Mouse (Mus musculus) intestine, embryonic 15.5 days (tissue): ENCODE measurements at regions not wholly inside any gene's neighbourhood (a gene's known extent, or its start where the extent isn't known, plus 50 kb on each side); places are given as distances from the start of the nearest gene placed in this dataset.

Source experiments
- ATAC-seq: fragments of 200-750 bp; cut with Nextera tagmentation; 2 replicates; pipeline ENCODE4 v1.8.0; 2017; ENCODE audit warnings: moderate TSS enrichment, moderate library complexity
- H3K27ac ChIP-seq: fragments of 300-500 bp; sonication (generic); 2 replicates; pipeline ENCODE4 v1.5.1; 2015; ENCODE audit warnings: mild to moderate bottlenecking, inconsistent platforms
- H3K27me3 ChIP-seq: fragments of 300-500 bp; sonication (generic); replicated peaks from 2 replicates; pipeline ENCODE4 v1.6.1; 2015; ENCODE audit warnings: inconsistent platforms
- H3K36me3 ChIP-seq: fragments of 300-500 bp; sonication (generic); 2 replicates; pipeline ENCODE4 v1.6.1; 2015; ENCODE audit warnings: inconsistent platforms
- H3K4me1 ChIP-seq: fragments of 300-500 bp; sonication (generic); replicated peaks from 2 replicates; pipeline ENCODE4 v1.6.1; 2015; ENCODE audit warnings: inconsistent platforms
- H3K4me2 ChIP-seq: fragments of 300-500 bp; sonication (generic); replicated peaks from 2 replicates; pipeline ENCODE4 v1.6.1; 2015; ENCODE audit warnings: mild to moderate bottlenecking, inconsistent platforms
- H3K4me3 ChIP-seq: fragments of 300-500 bp; sonication (generic); replicated peaks from 2 replicates; pipeline ENCODE4 v1.5.1; 2015; ENCODE audit warnings: inconsistent platforms
- H3K9ac ChIP-seq: fragments of 300-500 bp; sonication (generic); 2 replicates; pipeline ENCODE4 v1.6.1; 2015; ENCODE audit warnings: inconsistent platforms
- H3K9me3 ChIP-seq: fragments of 300-500 bp; sonication (generic); 2 replicates; pipeline ENCODE4 v1.6.1; 2016; ENCODE audit warnings: inconsistent platforms
- WGBS: fragments of 180-500 bp; shearing (Covaris S2); methylation state at CpG from one replicate; pipeline ENCODE4 v1.1.7; 2015; 5-methylcytosine and 5-hydroxymethylcytosine counted together

DNA sequence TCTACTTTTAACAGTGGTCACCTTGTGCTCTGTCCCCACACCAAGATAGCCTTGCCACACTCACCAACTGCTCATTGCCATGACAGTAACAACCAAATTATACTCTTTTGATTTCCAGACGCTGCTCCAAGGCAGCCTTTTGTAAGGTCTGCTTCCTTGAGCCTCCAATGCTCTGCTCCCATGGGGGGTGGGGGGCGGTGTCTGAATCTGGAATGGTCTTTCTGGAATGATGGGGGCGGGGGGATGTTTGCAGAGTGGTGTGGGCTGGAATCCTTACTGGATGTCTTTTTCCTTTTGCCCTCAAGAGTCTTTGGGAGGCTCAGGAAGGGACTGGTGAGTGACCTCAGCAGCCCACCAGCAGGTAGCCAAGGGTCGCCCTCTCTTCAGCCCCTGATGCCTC is 131.4 kb upstream of the Lemd2 start:
- H3K27ac ChIP-seq: no peak overlapping the region
- no peaks in the 10 kb centered on the region; the same call in 1 of the 2 replicates for H3K4me1 ChIP-seq
- H3K9ac ChIP-seq: no peak overlapping the region
- no peaks in the 10 kb centered on the region for H3K36me3 ChIP-seq
- no peak overlapping the region for H3K4me2 ChIP-seq
- WGBS: 47% methylated on average over 4 of the region's 4 CpGs
- no peak overlapping the region for H3K4me3 ChIP-seq
- no peaks in the 10 kb centered on the region for H3K9me3 ChIP-seq
- no peaks in the 10 kb centered on the region for H3K27me3 ChIP-seq
- no peak for ATAC-seq

DNA sequence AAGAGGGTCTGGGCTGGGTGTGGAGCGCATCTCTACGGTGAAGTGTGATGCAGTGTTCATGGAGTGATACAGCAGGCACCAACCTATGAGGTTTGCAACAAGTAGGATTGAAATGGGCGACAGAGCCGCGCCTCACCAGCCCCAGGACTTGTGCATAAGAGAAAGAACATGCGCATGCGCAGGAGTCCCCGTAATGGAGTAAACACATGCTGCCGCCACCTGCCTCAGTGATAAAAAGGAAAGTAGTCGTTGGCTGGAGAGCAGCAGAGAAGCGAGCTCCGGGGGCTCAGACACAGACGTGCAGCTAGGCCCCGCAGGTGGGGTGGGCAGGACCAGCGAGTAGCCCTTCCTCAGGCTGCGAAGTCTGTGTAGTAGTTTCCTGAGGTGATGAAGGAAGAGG is 129.3 kb upstream of the Lemd2 start:
- Histone ChIP-seq H3K27ac (no peak overlapping the region), H3K4me2 (no peak overlapping the region), H3K9me3 (no peaks in the 10 kb centered on the region), H3K9ac (no peak overlapping the region), H3K27me3 (no peaks in the 10 kb centered on the region), H3K4me3 (no peak overlapping the region), H3K36me3 (no peaks in the 10 kb centered on the region), H3K4me1 (peaks cover 4% of the 10 kb centered on the region; the same call in 1 of the 2 replicates)
- 79% methylated on average over 16 of the region's 16 CpGs for WGBS
- no peak for ATAC-seq

DNA sequence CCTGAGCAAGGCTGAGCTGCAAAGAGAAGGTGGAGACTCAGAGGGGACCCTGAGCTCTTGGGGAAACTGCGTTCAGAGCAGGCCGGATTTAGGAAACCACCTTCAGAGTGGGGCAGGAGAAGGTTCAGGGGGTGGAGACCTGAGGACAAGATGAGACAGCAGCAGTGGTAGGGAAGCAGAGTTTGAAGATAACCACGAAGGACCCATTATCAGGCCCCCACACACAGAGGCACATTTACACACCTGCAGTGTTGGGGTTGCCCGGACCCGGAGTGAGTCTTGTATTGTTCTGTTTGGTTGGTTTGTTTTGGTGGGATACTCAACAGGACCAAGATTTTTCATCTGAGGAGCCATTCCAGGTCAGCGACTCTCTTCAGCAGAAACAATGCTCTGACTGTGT is 128.9 kb upstream of the Lemd2 start:
- no peak overlapping the region for H3K4me3 ChIP-seq

DNA sequence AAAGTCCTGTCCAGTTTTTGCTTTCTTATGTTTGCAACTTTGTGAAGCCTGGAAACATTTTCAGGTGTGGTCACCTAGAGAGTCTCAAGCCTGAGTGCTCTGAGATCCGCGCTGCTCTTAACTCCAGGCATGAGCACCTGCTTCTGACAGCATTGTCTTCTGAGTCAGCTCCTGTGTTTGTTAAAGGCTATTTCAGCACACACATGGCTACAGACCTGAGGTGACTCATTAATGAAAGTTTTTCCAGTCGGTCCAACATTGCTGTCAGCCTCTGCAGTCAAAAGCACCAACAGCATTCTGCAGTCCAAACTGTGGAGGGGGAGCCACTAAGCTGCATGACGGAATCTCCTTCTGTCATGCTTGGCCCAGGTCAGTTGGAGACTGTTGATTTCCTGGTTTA is 127.8 kb upstream of the Lemd2 start:
- no peak overlapping the region for H3K4me2 ChIP-seq
- peaks cover 4% of the 10 kb centered on the region; the same call in 1 of the 2 replicates for H3K4me1 ChIP-seq
- no peak for ATAC-seq

More for the DNA sequence above, 128.9 kb upstream of the Lemd2 start:
- Histone ChIP-seq H3K4me1 (peaks cover 4% of the 10 kb centered on the region; the same call in 1 of the 2 replicates), H3K27ac (no peak overlapping the region), H3K36me3 (no peaks in the 10 kb centered on the region), H3K4me2 (no peak overlapping the region), H3K9ac (no peak overlapping the region), H3K27me3 (no peaks in the 10 kb centered on the region), H3K9me3 (no peaks in the 10 kb centered on the region)
- 90% methylated on average over 6 of the region's 6 CpGs for WGBS
- no peak for ATAC-seq

DNA sequence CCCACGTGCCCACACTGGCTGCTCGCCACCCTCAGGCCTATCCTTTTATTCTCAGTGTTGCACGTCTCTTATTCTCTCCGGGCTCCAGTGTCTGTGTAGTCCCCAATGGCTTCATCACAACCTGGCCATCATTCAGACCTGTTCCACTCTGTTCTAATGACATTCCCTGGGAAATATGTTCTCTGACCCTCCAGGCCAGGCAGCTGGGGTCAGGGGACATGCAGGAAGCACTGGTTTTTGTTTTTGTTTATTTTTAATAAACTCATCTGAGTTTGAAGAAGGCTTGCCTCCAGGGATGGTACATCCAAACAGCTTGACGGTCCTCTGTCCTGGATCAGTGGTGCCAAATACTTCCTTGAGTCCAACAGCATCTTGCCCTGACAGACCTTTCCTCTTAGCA is 127.4 kb upstream of the Lemd2 start:
- no peak for ATAC-seq
- H3K9ac ChIP-seq: no peak overlapping the region
- no peak overlapping the region for H3K4me3 ChIP-seq
- no peaks in the 10 kb centered on the region for H3K9me3 ChIP-seq
- no peaks in the 10 kb centered on the region for H3K36me3 ChIP-seq
- H3K27me3 ChIP-seq: no peaks in the 10 kb centered on the region
- no peak overlapping the region for H3K4me2 ChIP-seq
- peaks cover 4% of the 10 kb centered on the region; the same call in 1 of the 2 replicates for H3K4me1 ChIP-seq
- 80% methylated on average over 5 of the region's 5 CpGs for WGBS
- H3K27ac ChIP-seq: no peak overlapping the region

More for the DNA sequence above, 127.8 kb upstream of the Lemd2 start:
- Histone ChIP-seq H3K36me3 (no peaks in the 10 kb centered on the region), H3K9ac (no peak overlapping the region), H3K27ac (no peak overlapping the region), H3K27me3 (no peaks in the 10 kb centered on the region), H3K4me3 (no peak overlapping the region), H3K9me3 (no peaks in the 10 kb centered on the region)
- 69% methylated on average over 4 of the region's 4 CpGs for WGBS

DNA sequence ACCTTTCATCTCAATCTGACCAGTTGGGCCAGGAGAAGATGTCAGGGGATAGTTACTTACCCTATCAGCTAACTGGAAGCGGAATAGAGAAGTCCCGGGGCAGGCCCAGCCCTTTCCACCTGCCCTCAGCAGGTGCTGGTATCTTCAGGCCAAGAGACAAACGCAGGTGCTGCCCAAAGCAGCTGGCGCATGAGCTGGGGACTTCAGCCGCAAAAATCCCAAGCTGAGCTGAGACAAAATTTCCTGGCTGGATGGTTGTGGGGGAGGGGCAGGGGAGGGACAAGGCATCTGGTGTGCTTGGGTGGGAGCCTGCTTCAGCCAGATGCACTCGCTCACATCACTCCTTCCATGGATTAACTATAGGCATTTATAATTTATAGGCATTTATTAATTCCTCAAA is 125.5 kb upstream of the Lemd2 start:
- H3K9ac ChIP-seq: no peak overlapping the region
- no peak for ATAC-seq
- no peaks in the 10 kb centered on the region for H3K36me3 ChIP-seq
- H3K27ac ChIP-seq: no peak overlapping the region
- H3K27me3 ChIP-seq: peaks cover 9% of the 10 kb centered on the region; the same call in 1 of the 2 replicates
- peaks cover 10% of the 10 kb centered on the region; the same call in 1 of the 2 replicates for H3K4me1 ChIP-seq
- H3K4me3 ChIP-seq: no peak overlapping the region
- 56% methylated on average over 6 of the region's 6 CpGs for WGBS
- H3K9me3 ChIP-seq: no peaks in the 10 kb centered on the region
- H3K4me2 ChIP-seq: no peak overlapping the region

DNA sequence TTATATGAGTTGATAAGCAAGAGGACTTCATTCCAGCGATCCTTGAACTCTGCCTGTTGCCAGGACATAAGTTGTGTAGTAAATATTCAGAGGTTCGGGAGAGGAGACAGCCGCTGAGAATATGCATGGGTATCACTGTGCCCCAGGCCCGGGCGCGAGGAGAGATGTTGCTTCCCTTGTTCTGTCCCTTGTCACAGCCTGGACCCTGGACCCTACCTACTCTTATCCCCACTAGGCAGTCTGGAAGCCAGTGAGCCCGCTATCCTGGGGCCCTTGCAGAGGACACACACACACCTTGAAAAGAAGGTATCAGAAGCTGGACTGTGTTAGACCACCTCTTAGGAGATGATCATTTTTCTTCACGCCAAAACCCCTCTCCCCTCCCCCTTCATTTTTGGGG is 124.9 kb upstream of the Lemd2 start:
- H3K4me3 ChIP-seq: no peak overlapping the region
- no peak overlapping the region for H3K9ac ChIP-seq
- no peaks in the 10 kb centered on the region for H3K36me3 ChIP-seq
- peaks cover 9% of the 10 kb centered on the region; the same call in 1 of the 2 replicates for H3K27me3 ChIP-seq
- ATAC-seq: peak; percentile 49; the same call in 1 of the 2 replicates
- no peak overlapping the region for H3K4me2 ChIP-seq
- H3K4me1 ChIP-seq: peaks cover 14% of the 10 kb centered on the region; the same call in 1 of the 2 replicates
- no peak overlapping the region for H3K27ac ChIP-seq
- 75% methylated on average over 8 of the region's 8 CpGs for WGBS
- H3K9me3 ChIP-seq: no peaks in the 10 kb centered on the region

DNA sequence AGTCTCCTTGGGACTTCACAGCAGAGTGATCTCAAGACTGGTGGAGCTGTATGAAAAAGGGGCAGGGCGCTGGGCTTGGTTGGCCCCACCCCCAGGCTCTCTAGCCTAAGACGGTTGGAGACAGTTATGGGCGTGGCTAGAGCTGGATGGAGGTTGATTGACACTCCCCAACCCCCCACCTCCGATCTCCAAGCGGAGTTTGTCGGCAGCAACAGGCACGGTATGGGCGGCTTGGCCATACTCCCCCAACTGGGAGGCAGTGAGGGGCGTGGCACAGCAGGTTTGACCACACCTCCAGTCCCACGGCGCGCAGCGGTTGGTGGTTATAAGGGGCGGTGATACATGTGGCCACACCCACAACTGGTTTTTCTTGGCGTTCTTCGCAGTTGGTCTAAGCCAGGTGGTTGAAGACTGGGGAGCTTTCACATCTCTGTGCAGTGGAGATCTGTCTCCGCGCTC is 120.8 kb upstream of the Lemd2 start:
- H3K27me3 ChIP-seq: peaks cover 9% of the 10 kb centered on the region
- ATAC-seq: peak; percentile 88
- peak overlapping the region; percentile 31 for H3K4me3 ChIP-seq
- WGBS: 8% methylated on average over 18 of the region's 18 CpGs
- no peak overlapping the region for H3K27ac ChIP-seq
- H3K36me3 ChIP-seq: no peaks in the 10 kb centered on the region
- no peak overlapping the region for H3K9ac ChIP-seq
- H3K9me3 ChIP-seq: no peaks in the 10 kb centered on the region
- peak overlapping the region; percentile 68 for H3K4me2 ChIP-seq
- peaks cover 14% of the 10 kb centered on the region; the same call in 1 of the 2 replicates for H3K4me1 ChIP-seq

DNA sequence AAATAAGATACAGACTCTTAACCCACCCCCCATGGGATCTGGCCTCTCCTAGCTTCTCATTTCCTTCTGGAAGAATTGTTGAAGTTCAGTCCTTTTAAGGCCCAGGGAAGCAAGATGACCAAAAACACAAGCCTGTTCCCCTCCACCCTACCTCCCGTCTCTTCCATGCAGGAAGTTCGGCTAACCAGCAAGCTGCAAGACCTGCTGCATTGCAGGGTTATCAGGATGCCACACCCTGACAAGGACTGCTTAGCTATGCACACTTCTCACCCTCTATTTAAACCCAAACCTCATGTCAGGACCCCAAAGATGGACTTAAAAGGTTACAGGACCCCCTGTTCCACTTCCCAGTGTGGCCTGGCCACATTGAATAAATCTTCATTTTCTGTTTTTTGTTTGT is 119.2 kb upstream of the Lemd2 start:
- Histone ChIP-seq H3K4me1 (peaks cover 9% of the 10 kb centered on the region; the same call in 1 of the 2 replicates), H3K4me3 (no peak overlapping the region), H3K27me3 (peaks cover 9% of the 10 kb centered on the region), H3K36me3 (no peaks in the 10 kb centered on the region), H3K9me3 (no peaks in the 10 kb centered on the region), H3K9ac (no peak overlapping the region), H3K27ac (no peak overlapping the region), H3K4me2 (no peak overlapping the region)
- no peak for ATAC-seq
- 53% methylated on average over 2 of the region's 2 CpGs for WGBS

DNA sequence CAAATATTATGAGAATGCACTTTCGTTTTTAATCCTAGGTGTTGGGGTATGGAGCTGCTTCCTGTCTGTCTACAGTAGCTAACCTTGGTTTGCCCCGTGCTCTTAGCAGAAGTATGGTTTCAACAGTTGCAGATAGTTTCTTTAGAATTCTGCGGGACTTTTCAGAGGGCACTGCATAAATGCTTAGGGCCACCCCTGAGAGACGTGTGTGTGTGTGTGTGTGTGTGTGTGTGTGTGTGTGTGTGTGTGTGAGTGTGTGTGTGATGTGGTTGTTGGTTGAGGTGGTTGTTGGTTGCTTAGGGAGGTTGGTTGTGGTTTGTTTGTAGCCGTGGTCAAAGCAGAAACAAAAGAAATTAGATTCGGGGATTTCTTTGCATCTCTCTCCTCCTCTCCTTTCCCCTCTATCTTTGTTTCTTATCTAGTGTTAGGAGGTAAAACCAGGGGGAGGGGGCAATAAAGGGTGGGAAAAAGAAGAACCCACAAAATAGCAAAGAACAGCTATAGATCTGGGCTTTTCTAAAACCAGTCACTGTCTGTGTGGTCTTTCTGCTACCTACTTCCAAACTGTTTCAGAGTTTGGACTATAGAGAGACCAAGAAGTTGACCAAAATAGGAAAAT is 118.7 kb upstream of the Lemd2 start:
- no peaks in the 10 kb centered on the region for H3K9me3 ChIP-seq
- no peak overlapping the region for H3K9ac ChIP-seq
- ATAC-seq: no peak
- no peak overlapping the region for H3K4me2 ChIP-seq
- 64% methylated on average over 6 of the region's 6 CpGs for WGBS
- H3K4me3 ChIP-seq: no peak overlapping the region
- peaks cover 9% of the 10 kb centered on the region for H3K27me3 ChIP-seq
- no peak overlapping the region for H3K27ac ChIP-seq
- H3K4me1 ChIP-seq: peaks cover 12% of the 10 kb centered on the region
- H3K36me3 ChIP-seq: no peaks in the 10 kb centered on the region

DNA sequence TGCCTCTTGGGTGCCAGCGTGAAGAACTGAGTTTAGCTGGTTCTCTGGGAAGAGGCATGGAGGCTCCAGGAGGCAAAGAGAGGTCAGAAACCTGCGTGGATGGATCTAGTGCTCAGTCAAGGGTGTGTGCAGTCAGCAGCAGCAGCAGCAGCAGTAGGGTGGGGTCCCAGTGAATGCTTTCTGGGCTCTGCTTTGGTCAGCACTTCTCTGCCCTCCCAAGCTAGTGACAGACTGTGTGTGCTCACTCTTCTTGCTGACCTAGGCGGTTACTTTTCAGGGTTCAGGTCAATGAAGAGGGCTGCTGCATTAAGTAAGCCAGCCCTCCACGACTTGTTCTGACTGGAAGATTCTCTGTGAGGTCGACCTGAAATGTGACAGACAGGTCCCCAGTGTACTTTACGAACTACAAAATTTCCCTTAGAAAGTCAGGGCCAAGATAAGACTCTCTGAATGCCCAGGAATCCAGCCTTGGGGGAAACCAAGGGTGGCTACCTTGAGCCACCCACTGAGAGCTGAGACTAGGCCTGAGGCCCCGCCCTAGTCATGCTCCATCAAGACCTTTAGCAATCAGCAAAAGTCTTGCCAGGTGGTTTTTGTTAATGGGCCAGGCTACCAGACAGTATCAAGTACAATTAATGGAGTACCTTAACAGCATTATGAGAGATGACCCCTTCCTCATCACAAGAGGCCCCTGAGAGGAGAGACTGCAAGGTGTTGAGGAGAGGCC is 114.9 kb upstream of the Lemd2 start:
- Histone ChIP-seq H3K4me2 (no peak overlapping the region), H3K27ac (no peak overlapping the region), H3K4me3 (no peak overlapping the region), H3K9me3 (no peaks in the 10 kb centered on the region), H3K27me3 (peaks cover 2% of the 10 kb centered on the region; the same call in 1 of the 2 replicates), H3K4me1 (peaks cover 8% of the 10 kb centered on the region), H3K36me3 (no peaks in the 10 kb centered on the region), H3K9ac (no peak overlapping the region)
- 79% methylated on average over 7 of the region's 7 CpGs for WGBS
- no peak for ATAC-seq

DNA sequence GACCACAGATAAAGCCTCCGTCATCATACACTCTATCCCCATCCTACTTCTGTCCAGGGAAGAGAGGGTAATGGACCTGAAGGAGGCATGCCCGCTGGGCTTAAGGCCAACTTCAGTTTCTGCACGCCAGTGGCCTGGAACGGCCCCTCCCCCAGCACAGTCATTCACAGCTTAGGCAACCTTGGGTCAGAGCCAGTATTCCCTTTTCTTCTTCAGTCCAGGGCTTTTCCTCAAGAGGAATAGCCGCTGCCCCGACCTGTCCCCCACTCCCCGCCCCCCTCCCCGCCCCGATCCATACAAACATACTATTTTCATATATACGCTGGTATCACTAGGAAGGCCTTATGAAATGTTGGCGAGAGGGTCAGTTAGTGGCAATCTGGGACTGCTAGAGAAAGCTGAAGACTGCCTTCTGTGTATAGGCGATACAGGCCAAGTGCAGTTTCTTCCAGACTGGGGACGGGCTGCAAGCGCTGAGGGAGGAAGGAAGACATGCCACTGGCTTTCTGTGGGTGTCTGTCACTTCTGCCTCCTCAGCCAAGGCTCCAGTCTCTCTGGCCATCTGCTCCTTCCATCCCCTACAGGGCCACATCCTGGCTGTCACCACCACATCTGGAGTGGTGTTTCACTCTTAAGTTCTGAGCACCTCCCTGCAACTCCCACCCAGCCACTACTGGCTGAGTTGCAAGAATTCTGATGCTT is 113.5 kb upstream of the Lemd2 start:
- H3K9me3 ChIP-seq: no peaks in the 10 kb centered on the region
- peaks cover 2% of the 10 kb centered on the region; the same call in 1 of the 2 replicates for H3K27me3 ChIP-seq
- H3K27ac ChIP-seq: no peak overlapping the region
- no peaks in the 10 kb centered on the region for H3K36me3 ChIP-seq
- no peak overlapping the region for H3K4me3 ChIP-seq
- H3K9ac ChIP-seq: no peak overlapping the region
- 54% methylated on average over 14 of the region's 14 CpGs for WGBS
- peaks cover 8% of the 10 kb centered on the region for H3K4me1 ChIP-seq
- no peak overlapping the region for H3K4me2 ChIP-seq
- peak; percentile 43 for ATAC-seq
